Mouse (Mus musculus): ENCODE measurements around the gene Rb1.

Gene Rb1

GRCm38 (mm10) chr14:73325456-73326381, at the start of gene Rb1:
Rb1 (minus strand) TSS chr14:73325822.
- peak; percentile 86 for DNase-seq

GRCm38 (mm10) chr14:73374315-73374890, 48.8 kb upstream of the Rb1 start:
- peak; percentile 49 for DNase-seq

- no peak for DNase-seq
Measured at GRCm38 (mm10) chr14:73373606-73374005, 48.0 kb upstream of the Rb1 start.

DNA sequence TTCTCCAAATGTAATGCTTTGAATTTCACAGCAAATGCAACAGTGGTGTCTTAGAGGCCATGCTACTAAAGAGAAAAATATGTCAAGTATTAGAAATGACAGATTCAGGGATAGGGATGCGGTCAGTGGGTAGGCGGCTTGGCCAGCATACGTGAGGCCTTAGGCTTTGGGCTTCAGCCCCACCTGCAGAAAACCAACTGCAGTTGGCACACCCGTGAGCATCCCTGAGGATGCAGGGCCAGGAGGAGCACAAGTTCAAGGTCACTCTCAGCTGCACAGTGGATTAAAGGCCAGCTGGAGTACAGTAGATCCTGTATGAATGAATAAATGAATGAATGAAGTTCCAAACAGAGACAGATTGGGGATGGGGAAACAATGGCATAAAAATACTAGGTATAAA, 47.4 kb upstream of the Rb1 start:
- no peak for DNase-seq

GRCm38 (mm10) chr14:73371577-73371976, 46.0 kb upstream of the Rb1 start:
- no peak for DNase-seq

- no peak for DNase-seq
Measured at GRCm38 (mm10) chr14:73370695-73371372, 45.2 kb upstream of the Rb1 start.

DNA sequence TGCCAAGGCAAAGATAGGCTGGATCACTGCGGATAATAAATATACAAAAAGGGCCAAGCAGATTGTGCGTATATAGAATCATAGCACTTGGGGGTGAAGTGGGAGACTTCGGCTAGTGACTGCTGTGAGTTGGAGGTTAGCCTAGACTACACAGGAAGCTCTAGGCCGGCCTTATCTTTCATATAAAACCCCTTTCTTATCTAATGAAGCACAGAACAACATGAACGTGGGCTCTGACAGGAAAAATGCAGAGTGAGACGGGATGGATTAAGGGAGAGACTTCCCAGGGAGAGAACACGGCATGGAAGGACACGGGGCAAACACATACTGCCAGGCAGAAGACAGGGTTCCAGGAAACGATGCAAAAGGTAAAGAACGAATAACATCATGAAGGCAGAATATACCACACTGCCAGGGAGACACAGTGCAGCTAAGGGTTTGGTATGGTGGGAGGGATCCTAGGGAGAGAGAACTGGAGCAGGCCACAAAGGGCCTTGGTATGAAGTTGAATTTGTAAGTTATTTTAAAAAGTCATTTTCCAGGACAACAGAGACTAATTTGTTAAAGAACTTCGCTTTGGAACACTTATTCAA, 44.6 kb upstream of the Rb1 start:
- DNase-seq, result no peak

GRCm38 (mm10) chr14:73369634-73370033, 44.0 kb upstream of the Rb1 start:
- DNase-seq, result no peak

DNA sequence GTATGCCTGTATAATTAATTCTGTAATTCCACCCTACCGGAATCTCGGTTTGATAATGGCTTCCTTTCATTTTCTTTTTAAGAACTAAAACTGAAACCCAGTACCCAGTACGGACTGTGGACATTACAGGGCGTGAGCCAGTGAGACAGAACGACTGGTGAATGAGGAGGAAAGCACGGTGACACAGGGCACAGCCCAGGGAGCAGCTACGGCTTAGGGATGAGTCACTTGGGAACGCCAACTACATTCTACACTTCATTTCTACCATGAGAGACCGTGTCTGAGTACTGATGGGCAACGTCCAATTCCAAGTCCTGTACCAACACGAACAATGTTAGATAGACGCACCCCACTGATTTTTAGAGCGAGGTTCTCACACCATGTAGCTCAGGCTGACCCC, 43.3 kb upstream of the Rb1 start:
- no peak for DNase-seq

- DNase-seq, result no peak
Measured at GRCm38 (mm10) chr14:73368221-73368620, 42.6 kb upstream of the Rb1 start.

DNA sequence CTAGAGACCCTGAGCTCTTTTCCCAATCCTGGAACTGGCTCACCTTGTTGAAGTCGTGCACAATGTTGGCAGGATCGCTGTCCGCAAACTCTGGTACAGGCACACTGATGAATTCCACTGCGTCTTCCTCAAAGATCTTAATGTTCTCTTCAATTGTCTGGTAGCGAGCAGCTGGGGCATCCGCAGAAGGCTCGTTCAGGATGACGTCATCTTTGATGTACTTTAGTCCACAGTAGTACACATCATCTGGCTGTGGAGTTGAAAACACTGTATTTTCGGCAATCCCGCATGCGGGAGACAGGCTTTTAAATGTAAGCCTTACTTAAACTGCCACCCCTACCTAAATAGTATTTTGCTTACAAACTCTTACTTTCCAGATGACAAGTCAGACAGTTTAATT, 40.7 kb upstream of the Rb1 start:
- DNase-seq, result no peak

DNA sequence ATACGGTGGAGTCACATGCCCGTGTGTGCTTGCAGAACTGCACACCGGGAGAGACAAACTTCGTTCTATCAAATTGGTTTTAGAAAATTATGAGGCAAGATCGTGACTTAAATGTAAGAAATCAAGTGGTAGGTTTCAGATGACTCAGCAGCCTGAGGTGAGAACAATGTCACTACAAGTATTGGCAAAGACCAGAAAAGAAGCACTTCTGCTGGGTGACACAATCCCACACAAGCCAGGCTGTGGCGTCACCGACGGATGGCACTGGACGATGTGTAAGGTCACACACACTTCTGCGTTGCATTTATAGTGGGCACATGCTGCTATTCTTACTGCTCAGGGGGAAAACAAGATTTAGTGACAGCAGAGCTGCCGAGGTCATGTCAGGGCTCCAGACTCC, 38.2 kb upstream of the Rb1 start:
- no peak for DNase-seq

- DNase-seq, result no peak
Measured at GRCm38 (mm10) chr14:73354700-73355099, 29.1 kb upstream of the Rb1 start.

DNA sequence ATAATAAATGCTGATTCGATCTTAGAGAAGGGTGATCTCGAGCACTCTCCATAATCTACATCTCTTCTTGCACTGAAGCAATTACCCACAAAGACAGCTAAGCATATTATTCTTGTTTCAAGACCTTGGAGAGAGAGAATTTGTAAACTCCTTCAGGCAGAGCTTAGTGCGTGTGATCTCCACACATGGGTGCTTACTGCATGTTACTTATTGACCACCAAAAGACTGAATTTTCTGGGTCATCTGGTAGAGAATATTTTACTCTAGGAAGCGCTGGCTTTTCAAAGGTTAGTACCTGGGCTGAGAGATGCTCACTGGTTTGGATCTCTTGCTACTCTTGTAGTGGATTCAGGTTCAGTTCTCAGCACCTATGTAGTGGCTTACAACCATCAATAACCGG, 25.5 kb upstream of the Rb1 start:
- DNase-seq, result no peak

DNA sequence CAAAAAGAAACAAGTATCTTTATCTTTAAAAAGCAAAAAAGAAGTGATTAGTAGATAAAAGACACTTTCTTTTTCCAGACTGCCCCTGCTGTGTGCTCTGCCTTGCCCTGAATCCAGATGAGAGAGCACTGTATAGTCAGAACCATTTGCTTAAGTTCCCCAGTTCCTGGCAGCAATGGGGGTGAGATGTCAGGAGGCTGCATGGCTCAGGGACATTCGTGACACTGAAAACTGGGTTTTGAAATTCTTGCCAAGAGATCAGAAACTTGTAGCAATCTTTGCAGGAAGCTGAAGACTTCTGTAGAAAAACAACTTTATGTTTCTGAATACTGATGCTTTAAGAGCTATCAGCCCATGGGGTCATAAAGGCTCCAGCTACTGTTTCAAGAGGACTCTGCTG, 24.4 kb upstream of the Rb1 start:
- no peak for DNase-seq

DNA sequence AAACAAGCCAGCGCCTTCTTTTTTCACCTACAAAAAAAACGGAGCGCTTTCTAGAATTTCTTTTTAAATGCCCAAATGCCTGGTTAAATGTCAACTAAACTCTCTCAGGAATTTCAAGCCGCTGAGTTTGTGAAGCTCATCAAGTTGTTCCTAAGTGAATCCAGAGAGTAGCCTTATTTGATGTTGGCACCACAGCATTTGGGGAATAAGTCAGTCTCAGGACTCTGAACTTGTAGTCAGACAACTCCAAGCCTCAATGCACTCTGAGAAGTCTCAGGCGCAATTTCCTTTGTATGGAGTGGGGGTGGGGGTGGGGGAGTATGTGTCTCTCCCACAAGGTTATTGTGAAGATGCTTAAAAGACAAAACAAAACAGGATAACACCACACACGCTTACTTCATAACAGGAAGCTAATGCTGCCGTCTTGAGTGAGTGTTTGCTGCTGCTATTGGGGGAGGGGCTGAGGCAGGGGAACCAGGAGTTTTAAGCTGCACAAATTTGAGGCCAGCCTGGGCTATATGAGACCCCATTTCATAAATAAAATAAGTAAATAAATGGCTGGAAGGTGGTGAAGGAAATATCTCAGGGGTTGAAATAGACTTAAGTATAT, 23.5 kb upstream of the Rb1 start:
- DNase-seq, result no peak

- no peak for DNase-seq
Measured at GRCm38 (mm10) chr14:73347302-73347701, 21.7 kb upstream of the Rb1 start.

GRCm38 (mm10) chr14:73345614-73346013, 20.0 kb upstream of the Rb1 start:
- DNase-seq, result no peak

DNA sequence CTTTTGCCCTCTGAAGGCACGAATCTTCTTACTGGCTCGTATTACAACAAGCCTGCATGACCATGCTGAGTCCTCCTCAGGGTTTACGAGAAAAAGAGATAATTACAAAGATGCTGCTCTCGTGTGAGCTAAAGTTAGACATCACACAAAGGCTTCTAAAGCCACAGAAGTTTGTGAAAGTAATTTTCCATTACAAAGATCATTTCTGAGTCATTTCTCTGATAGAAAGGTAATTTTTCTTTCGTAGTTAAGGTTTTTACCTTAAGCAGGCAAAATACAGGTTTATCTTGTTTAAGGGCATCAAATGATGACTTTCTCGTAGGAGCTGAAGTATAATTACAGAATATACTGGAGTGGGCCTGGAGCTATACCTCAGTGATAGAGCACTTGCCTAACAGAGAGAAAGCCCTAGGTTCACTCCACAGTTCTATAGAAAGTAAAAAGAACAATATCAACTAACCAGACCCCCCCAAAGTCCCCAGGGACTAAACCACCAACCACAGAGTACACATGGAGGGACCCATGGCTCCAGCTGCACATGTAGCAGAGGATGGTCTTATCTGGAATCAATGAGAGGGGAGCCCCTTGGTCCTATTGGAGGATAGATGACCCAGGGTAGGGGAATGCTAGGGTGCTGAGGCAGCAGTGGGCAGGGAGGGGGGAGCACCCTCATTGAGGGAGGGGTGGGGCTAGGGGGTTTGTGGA, 14.6 kb upstream of the Rb1 start:
- no peak for DNase-seq

- DNase-seq, result no peak
Measured at GRCm38 (mm10) chr14:73339615-73340014, 14.0 kb upstream of the Rb1 start.

DNA sequence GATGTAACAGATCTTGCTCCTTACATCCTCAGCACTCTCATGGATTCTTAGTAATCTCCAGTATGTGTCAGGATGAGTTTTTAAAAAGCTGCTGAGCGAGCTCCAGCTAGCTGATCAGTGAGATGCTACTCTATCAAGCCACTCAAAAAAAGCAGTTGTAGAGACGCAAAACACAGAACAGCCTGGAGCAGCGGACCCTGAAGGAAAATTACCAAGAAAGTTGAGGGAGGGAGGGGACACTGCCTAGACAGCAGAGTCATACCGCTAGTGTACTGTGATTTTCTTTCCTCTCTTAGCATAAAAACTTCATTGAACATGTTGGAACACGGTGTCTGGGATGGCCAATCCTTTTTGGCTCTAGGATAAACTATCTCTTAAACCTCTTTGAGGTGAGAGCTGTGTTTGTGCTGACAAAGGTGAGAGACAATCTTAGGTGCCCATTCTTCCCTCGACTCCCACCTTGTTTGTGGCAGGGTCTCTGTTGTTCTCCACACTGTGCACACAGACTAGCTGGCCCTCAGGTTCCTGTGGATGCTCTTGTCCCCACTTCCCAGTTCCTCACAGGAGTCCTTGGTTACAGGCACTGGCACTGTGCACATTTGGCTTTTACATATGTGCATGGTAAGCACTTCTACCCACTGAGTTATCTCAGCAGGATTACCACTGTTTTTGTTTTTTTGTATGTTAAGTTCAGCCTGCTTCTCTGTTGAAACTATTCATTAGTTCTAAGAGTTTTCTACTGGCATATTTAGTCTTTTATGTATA, 10.9 kb upstream of the Rb1 start:
- DNase-seq, result no peak
